Comparison of ENCODE assay signal across 27 mouse cellular contexts in the genomic region with DNA sequence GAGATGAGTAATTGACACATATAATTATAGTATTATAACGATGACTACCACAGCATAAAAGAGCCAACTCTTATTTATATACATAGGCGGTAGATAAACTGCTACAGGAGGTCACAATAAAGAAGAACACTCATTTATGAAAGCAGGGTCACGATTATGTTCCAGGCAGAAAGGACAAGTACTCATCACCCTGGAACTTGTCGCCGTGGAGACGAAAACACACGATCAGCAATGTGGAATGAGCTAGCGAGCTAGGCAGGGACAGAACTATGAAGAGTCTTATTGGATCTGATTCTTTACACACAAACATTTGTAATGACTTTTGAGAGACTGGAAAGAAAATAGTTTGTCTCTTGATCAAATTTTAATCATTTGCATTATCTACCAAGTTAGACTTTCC.
DNase-seq lines count a peak whose midpoint lies in the region; ATAC-seq lines count a peak whose summit lies in the region.
"Had no signal": no experiment of that assay in that cellular context is flagged by ENCODE, and none has a peak within 500 bp of the region (broad histone marks: within the 10 kb centered on the region; RNA-seq: fewer than 3 reads in every experiment).

No protein-coding gene starts in this region.

- no peaks in the 10 kb centered on the region for H3K4me1 ChIP-seq in forebrain, embryonic 12.5 days
- H3K4me1 ChIP-seq in forebrain, embryonic 15.5 days = no peaks in the 10 kb centered on the region
- H3K4me1 ChIP-seq in midbrain, embryonic 10.5 days = peaks cover 3% of the 10 kb centered on the region; the same call in 1 of the 2 replicates
- no peaks in the 10 kb centered on the region for H3K4me1 ChIP-seq in midbrain, embryonic 16.5 days (ENCODE audit: control insufficient read depth, insufficient read depth, low read length)
- 0 out of 2 replicates have a peak, but pooled peaks cover 3% of the 10 kb centered on the region for H3K4me1 ChIP-seq in midbrain, embryonic 13.5 days (replicated peaks)
- H3K4me1 ChIP-seq: kidney, embryonic 15.5 days; limb, embryonic 13.5 days; liver, embryonic 13.5 days; neural tube, embryonic 12.5 days had no signal

- no peak overlapping the region for H3K4me3 ChIP-seq in forebrain, embryonic 12.5 days (replicated peaks)
- H3K4me3 ChIP-seq in forebrain, embryonic 15.5 days = no peak overlapping the region
- H3K4me3 ChIP-seq in midbrain, embryonic 10.5 days = no peak overlapping the region
- H3K4me3 ChIP-seq in midbrain, embryonic 16.5 days (ENCODE audit: low read depth, low read length) = no peak overlapping the region
- H3K4me3 ChIP-seq in midbrain, embryonic 13.5 days (replicated peaks) = no peak overlapping the region
- H3K4me3 ChIP-seq: heart, adult 2 months; kidney, embryonic 15.5 days; limb, embryonic 13.5 days; liver, embryonic 13.5 days; neural tube, embryonic 12.5 days had no signal

- ATAC-seq in forebrain, embryonic 12.5 days (ENCODE audit: low FRiP score) = 0 out of 2 replicates have a peak, but pooled peaks have one; percentile 51
- ATAC-seq in forebrain, embryonic 15.5 days (replicated peaks) = no peak
- no peak for ATAC-seq in midbrain, embryonic 16.5 days
- ATAC-seq in midbrain, embryonic 13.5 days = peak; percentile 37; the same call in 1 of the 2 replicates
- no peak for ATAC-seq in erythroid progenitor cell, adult 5-6 weeks (replicated peaks; ENCODE audit: low FRiP score, poor library complexity, severe bottlenecking)
- ATAC-seq: forebrain, embryonic 16.5 days had no signal

- DNase-seq in midbrain, embryonic 10.5 days (ENCODE audit: low spot score) = peak; percentile 47
- peak; percentile 39 for DNase-seq in NIH3T3 (ENCODE audit: low read depth)
- no peak for DNase-seq in adrenal gland, postnatal 25 days
- DNase-seq: adrenal gland, adult 2 months; cerebellum, adult 8-10 months; cerebellum, postnatal 36 days; gastrocnemius, postnatal 14 days; heart, adult 2 months; heart, postnatal 36 days; kidney, adult 11 months; kidney, postnatal 4 days; layer of hippocampus, adult 9-11 months; liver, embryonic 13.5 days; lung, adult 2 months; lung, postnatal 14 days; right cerebral cortex, adult 18-20 months; right cerebral cortex, postnatal 4 days; thymus, postnatal 25 days had no signal

- H3K27ac ChIP-seq in forebrain, embryonic 12.5 days = no peak overlapping the region
- no peak overlapping the region for H3K27ac ChIP-seq in forebrain, embryonic 15.5 days (replicated peaks)
- H3K27ac ChIP-seq in midbrain, embryonic 10.5 days (replicated peaks) = no peak overlapping the region
- H3K27ac ChIP-seq in midbrain, embryonic 16.5 days (ENCODE audit: low read length) = no peak overlapping the region
- H3K27ac ChIP-seq in midbrain, embryonic 13.5 days = no peak overlapping the region
- H3K27ac ChIP-seq: heart, adult 2 months; kidney, embryonic 15.5 days; limb, embryonic 13.5 days; liver, embryonic 13.5 days; neural tube, embryonic 12.5 days had no signal

- no peaks in the 10 kb centered on the region for H3K9me3 ChIP-seq in forebrain, embryonic 12.5 days
- no peaks in the 10 kb centered on the region for H3K9me3 ChIP-seq in forebrain, embryonic 15.5 days
- H3K9me3 ChIP-seq in midbrain, embryonic 10.5 days (replicated peaks) = no peaks in the 10 kb centered on the region
- H3K9me3 ChIP-seq in midbrain, embryonic 16.5 days (replicated peaks; ENCODE audit: control insufficient read depth, low read length, poor library complexity, severe bottlenecking) = no peaks in the 10 kb centered on the region
- H3K9me3 ChIP-seq in midbrain, embryonic 13.5 days = no peaks in the 10 kb centered on the region
- H3K9me3 ChIP-seq: kidney, embryonic 15.5 days; limb, embryonic 13.5 days; liver, embryonic 13.5 days; neural tube, embryonic 12.5 days had no signal

- no peaks in the 10 kb centered on the region for H3K36me3 ChIP-seq in forebrain, embryonic 12.5 days (replicated peaks)
- H3K36me3 ChIP-seq in forebrain, embryonic 15.5 days = no peaks in the 10 kb centered on the region
- H3K36me3 ChIP-seq in midbrain, embryonic 10.5 days = no peaks in the 10 kb centered on the region
- H3K36me3 ChIP-seq in midbrain, embryonic 16.5 days (ENCODE audit: control insufficient read depth, insufficient read depth, low read length) = no peaks in the 10 kb centered on the region
- no peaks in the 10 kb centered on the region for H3K36me3 ChIP-seq in midbrain, embryonic 13.5 days
- H3K36me3 ChIP-seq: kidney, embryonic 15.5 days; limb, embryonic 13.5 days; liver, embryonic 13.5 days; neural tube, embryonic 12.5 days had no signal

- no peaks in the 10 kb centered on the region for H3K27me3 ChIP-seq in forebrain, embryonic 12.5 days
- H3K27me3 ChIP-seq in forebrain, embryonic 15.5 days = no peaks in the 10 kb centered on the region
- H3K27me3 ChIP-seq in midbrain, embryonic 10.5 days (ENCODE audit: low read depth, poor library complexity, severe bottlenecking) = no peaks in the 10 kb centered on the region
- no peaks in the 10 kb centered on the region for H3K27me3 ChIP-seq in midbrain, embryonic 16.5 days (ENCODE audit: control insufficient read depth, insufficient read depth, low read depth, low read length)
- no peaks in the 10 kb centered on the region for H3K27me3 ChIP-seq in midbrain, embryonic 13.5 days
- H3K27me3 ChIP-seq: kidney, embryonic 15.5 days; limb, embryonic 13.5 days; liver, embryonic 13.5 days; neural tube, embryonic 12.5 days had no signal

- no peak overlapping the region for H3K4me2 ChIP-seq in forebrain, embryonic 12.5 days
- H3K4me2 ChIP-seq in forebrain, embryonic 15.5 days (replicated peaks) = no peak overlapping the region
- no peak overlapping the region for H3K4me2 ChIP-seq in midbrain, embryonic 16.5 days (ENCODE audit: low read length)
- no peak overlapping the region for H3K4me2 ChIP-seq in midbrain, embryonic 13.5 days (replicated peaks)
- H3K4me2 ChIP-seq: kidney, embryonic 15.5 days; limb, embryonic 13.5 days; liver, embryonic 13.5 days; neural tube, embryonic 12.5 days had no signal

- 58% methylated on average over 8 of the region's 8 CpGs for WGBS in forebrain, embryonic 12.5 days
- WGBS in forebrain, embryonic 15.5 days = 55% methylated on average over 8 of the region's 8 CpGs
- WGBS in midbrain, embryonic 10.5 days = 64% methylated on average over 8 of the region's 8 CpGs
- WGBS in midbrain, embryonic 16.5 days = 44% methylated on average over 8 of the region's 8 CpGs
- WGBS in midbrain, embryonic 13.5 days = 45% methylated on average over 8 of the region's 8 CpGs

- H3K9ac ChIP-seq in forebrain, embryonic 12.5 days = no peak overlapping the region
- no peak overlapping the region for H3K9ac ChIP-seq in forebrain, embryonic 15.5 days (replicated peaks)
- H3K9ac ChIP-seq in midbrain, embryonic 16.5 days (ENCODE audit: low read depth, low read length) = no peak overlapping the region
- H3K9ac ChIP-seq in midbrain, embryonic 13.5 days (replicated peaks) = no peak overlapping the region
- H3K9ac ChIP-seq: kidney, embryonic 15.5 days; limb, embryonic 13.5 days; liver, embryonic 13.5 days; neural tube, embryonic 12.5 days had no signal

Comparison
In these comparisons a context has a peak if more than half of its experiments do, and no peak if none do; other contexts are left out.
1. ATAC-seq: peak in forebrain, embryonic 12.5 days (single experiment) and midbrain, embryonic 13.5 days (single experiment); none in forebrain, embryonic 15.5 days (single experiment), midbrain, embryonic 16.5 days (single experiment) and erythroid progenitor cell, adult 5-6 weeks (single experiment).